Mouse (Mus musculus) cortical plate, adult 2 months (tissue): ENCODE results near the gene Hist1h4c.

Source experiments
- CTCF ChIP-seq: fragments of 200-500 bp; IDR thresholded peaks from 2 replicates; pipeline ENCODE4 v1.5.1; 2011; ENCODE audit warnings: mild to moderate bottlenecking, control low read depth, low read length; ENCODE audit not compliant: insufficient read depth; ENCODE audit errors: extremely low read depth
- POLR2A ChIP-seq: fragments of 200-500 bp; IDR thresholded peaks from 2 replicates; pipeline ENCODE4 v1.6.1; 2011; ENCODE audit warnings: mild to moderate bottlenecking, low read length, control low read depth; ENCODE audit not compliant: insufficient read depth; ENCODE audit errors: extremely low read depth

DNA sequence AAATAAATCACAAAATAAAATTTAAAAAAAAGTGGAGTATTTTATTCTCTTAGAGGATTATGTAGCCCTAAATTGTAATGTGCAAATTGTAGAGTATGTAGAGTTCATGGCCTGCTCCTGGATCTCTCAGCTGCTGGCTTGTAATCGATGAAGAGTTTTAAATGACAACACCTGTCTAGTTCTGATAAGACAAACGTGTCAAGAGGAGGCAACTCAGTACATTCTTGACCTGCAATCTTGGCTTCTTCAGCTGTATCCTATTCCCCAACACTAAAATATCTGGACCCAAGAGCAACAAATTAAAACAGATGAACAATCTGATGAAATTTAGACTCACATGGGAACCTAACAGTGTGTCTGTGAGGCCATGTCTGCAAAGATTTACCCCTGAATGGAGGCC is 8.8 kb downstream of the Hist1h4c start:
- TF ChIP-seq CTCF (no peak), POLR2A (no peak)
